Mouse (Mus musculus) adrenal gland, adult 18-20 months (tissue): Measurements from ENCODE around the gene Prickle1. TPM values are rescaled to one million over a fixed set of nuclear protein-coding genes. Genes with fewer than 3 reads are reported as not detected.

Experiments
- DNase-seq, 2 experiments: peaks; one replicate each; pipeline ENCODE4 v3.0.0; 2021 to 2022; ENCODE audit warnings: low spot score in 2 of 2
- total RNA-seq, 2 experiments: library from RNA; stranded (reverse); gene quantifications; 1 replicate in 1 of 2; 2 replicates in 1 of 2; pipeline ENCODE4 v1.2.3; 2021

Gene Prickle1
- total RNA-seq, 2 experiments from 2014 or later = 16.8 to 26.6 TPM

GRCm38 (mm10) chr15:93555719-93556118, 40.0 kb downstream of the Prickle1 start:
- DNase-seq = no peak

GRCm38 (mm10) chr15:93554203-93554851, 41.4 kb downstream of the Prickle1 start:
- no peak for DNase-seq

- DNase-seq = peak; percentile 47 to 50
These were observed 43.5 kb downstream of the Prickle1 start for GRCm38 (mm10) chr15:93552169-93552568.

- no peak for DNase-seq
These were observed 47.4 kb downstream of the Prickle1 start for GRCm38 (mm10) chr15:93548297-93548696.

- DNase-seq = no peak
These were observed 56.3 kb downstream of the Prickle1 start for GRCm38 (mm10) chr15:93539415-93539814.

GRCm38 (mm10) chr15:93538551-93539205, 57.0 kb downstream of the Prickle1 start:
- DNase-seq = no peak

GRCm38 (mm10) chr15:93537745-93538144, 57.9 kb downstream of the Prickle1 start:
- DNase-seq = no peak

GRCm38 (mm10) chr15:93536191-93536590, 59.5 kb downstream of the Prickle1 start:
- DNase-seq = no peak

- DNase-seq = no peak
These were observed 65.0 kb downstream of the Prickle1 start for GRCm38 (mm10) chr15:93530703-93531032.

GRCm38 (mm10) chr15:93529831-93530702, 65.6 kb downstream of the Prickle1 start:
- DNase-seq = no peak

- no peak for DNase-seq
These were observed 70.3 kb downstream of the Prickle1 start for GRCm38 (mm10) chr15:93525305-93525917.

DNA sequence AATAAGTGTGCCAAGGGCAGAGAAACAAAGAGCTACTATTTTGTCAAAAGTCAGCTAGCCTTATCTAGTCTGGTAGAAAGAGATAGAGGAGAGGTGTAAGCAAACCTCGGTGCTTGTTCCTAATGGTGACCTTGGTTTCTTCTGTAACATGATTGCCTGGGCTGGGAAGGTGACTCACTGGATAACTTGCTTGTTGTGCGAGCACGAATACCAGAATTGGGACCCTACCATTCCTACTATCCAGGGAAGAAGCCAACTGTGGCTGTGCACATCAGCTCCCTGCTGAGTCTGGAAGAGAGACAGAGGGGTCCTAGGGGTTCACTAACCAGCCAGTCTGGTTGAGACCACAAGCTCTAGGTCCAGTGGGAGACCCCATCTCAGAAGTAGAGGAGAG, 73.9 kb downstream of the Prickle1 start:
- no peak for DNase-seq

GRCm38 (mm10) chr15:93521088-93521786, 74.5 kb downstream of the Prickle1 start:
- no peak for DNase-seq

DNA sequence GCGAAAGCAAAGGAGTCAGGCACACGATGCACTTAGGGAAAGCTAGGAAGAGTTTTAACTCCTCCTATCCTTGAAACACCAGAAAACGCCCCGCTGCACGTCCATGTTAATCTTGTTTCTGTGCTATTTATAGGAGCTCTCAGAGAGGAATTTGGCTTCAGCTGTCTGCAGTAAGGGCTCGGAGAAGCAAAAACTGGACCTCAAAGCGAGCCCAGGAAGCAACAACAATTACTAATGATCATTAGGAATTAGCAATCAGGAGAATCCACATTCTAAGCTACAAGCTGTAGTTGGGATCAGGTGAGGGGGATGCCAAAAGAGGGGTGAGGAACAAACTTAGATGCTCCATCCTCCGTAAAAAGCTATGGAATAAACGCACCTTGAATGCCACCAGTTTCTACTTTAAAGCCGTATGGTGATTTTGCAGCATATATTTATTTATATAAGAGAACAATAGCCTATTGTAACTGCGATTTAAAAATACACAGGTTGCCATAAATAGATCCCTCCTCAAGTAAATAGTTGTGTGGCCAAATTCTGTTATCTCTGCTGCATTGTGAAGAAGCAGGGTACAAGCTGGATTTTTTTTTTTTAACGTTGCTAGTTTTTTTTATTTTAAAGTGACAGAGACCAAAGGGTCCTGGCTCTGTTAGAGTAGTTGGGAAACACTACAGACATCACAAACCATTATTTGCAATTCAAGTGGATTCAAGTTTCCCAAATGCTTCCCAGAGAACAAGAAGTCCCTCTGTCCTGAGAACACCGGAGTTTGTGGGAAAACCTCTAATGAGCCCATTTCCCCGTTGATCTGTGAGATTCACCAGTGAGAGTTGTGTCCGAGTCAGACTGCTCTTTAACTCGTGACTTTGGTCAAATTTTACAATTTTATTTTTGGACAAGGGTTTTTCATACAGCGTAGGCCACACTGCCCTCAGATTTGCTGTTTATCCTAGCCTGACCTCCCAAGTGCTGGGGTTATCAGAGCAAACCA, 75.6 kb downstream of the Prickle1 start:
- DNase-seq = no peak

DNA sequence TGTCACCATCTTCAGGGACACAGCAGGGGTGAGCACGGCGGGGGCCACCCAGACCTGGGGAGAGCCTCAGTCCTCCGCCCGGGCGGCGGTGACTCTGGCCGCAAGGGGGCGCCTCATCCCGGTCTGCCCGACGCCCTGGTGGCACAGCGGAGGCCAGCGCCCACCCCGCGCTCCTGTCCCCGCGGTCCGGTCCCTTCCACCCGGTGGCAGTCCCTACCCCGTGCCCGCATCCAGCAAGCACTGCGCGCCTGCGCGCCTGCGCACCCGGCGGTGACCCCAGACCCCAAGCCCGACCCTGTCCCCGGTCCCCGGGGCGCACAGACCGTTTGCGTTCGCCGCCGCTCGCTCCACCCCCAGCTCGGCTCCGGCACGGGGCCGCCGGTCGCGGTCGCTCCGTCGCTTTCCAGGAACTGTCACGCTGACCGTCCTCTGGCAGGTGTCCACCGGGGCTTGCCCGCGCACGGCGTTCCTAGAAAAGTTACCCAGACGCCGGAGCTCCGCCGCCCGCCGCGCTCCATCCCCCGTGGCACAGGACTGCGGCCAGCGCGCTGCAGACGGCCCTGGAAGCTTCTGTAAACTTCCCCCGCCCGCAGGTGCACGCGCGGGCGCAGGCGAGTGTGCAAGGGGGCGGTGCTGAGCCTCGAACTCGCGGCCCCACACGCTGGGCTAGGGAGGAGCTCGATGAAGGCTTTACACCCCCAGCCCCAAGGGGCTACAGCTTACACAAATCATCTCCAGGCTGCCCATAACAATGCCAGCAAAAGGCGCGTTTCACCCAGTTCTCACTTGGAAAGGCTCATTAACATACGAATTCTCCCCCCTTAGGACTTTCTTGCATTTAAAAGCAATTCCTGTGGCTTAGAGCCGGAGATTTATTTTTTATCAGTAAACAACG, 76.5 kb downstream of the Prickle1 start:
- DNase-seq = peak; percentile 93 to 94

GRCm38 (mm10) chr15:93518143-93518902, 77.4 kb downstream of the Prickle1 start:
- peak in 1 of 2 experiments; percentile 18 for DNase-seq

GRCm38 (mm10) chr15:93517022-93517565, 78.6 kb downstream of the Prickle1 start:
- DNase-seq = no peak

DNA sequence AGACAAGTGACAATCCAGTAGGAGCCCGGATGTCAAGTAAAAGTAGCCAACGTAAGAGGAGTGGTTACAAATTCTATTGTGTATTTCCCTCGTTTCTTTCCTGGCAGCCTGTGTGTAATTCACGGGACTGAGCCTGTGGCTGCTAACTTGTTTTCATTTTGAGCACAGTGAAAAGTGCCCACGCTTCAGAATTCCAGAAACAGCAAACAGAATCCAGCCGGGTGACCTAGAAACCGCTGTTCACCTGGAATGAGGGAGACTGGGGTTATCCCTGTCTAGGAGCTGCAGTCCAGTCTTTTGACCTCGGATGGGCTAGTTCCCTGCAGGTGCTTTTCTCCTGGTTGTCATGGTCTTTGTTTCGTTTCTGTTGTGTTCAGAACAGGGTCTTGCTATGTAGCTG, 80.4 kb downstream of the Prickle1 start:
- no peak for DNase-seq
